Mouse (Mus musculus) kidney, adult 11 months (tissue): ENCODE data around the gene Hmga2.

Experiments
- DNase-seq: peaks from one replicate; pipeline ENCODE4 v3.0.0; 2022

Gene Hmga2

DNA sequence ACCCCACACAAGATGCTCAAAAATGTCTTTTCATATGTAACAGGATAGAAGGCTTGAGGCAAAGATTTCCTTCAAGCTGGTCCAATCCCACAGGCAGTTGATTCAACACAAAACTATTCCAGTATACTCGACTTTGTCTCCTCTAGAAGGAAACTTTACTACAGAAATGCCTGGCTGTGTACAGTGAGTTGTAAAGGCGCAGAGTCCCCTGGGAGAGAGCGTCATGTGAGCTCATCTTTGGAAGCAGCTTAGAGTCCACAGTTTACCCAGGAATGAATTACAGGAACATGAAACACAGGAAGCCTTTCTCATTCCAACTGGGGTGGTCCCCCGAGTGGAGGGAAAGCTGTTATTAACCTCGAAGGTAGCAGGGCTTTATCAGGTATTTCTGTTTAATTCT lies 11.1 kb downstream of the Hmga2 start:
- no peak for DNase-seq

DNA sequence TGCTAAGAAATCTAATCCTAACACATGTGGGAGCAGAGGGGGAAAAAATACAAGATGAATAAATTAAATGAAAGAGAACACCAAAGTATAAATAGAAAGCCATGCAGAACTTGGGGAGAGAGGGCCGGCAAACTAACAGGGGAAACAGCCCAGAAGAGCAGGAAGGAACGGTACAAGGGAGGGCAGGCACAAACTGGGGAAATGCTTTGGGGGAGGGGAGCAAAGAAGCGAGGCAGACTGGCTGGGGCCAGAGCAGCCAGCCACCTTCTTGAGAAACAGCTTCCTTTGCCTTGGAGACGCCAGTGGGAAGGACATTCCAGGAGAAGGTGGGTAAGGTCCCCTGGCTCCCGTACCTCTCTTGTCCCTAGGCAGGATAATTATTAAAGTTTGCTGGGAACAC lies 14.5 kb downstream of the Hmga2 start:
- DNase-seq: no peak

DNA sequence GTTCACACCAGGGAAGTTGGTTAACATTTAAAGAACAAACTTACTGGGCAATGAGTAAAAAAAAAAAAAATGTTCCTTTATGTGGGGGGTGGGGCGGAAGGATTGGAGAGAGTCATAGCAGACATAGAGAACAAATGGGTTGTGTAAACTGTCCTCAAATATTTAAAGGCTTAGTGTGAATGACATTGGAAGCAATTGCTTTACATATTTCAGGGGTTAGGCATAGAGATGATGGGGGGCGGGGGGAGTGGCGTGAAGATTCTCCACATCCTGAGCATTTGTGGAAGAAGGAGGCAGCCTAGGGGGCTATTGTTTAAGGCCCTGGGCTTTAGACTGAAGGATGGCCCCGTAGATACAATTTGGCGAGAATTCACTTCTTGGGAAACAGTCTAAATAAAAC lies 15.0 kb downstream of the Hmga2 start:
- DNase-seq: no peak

DNA sequence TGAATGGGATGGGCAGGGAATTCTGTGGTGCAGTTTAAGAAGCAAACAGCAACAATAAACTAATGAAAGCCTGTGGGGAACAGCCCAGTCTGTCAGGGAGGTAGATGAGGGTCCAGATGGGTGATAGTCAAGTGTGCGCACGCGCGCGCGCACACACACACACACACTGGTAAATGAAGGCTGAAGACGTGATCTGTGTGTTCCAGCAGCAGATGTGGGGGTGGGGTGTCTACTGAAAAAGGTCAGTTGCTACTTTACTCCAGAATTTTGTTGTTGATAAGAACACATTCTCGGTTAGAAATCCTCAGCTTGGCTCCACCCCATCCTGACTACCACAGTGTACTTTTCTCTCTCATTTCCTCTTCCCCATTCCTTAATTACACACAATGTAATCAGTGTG lies 17.4 kb downstream of the Hmga2 start:
- no peak for DNase-seq

DNA sequence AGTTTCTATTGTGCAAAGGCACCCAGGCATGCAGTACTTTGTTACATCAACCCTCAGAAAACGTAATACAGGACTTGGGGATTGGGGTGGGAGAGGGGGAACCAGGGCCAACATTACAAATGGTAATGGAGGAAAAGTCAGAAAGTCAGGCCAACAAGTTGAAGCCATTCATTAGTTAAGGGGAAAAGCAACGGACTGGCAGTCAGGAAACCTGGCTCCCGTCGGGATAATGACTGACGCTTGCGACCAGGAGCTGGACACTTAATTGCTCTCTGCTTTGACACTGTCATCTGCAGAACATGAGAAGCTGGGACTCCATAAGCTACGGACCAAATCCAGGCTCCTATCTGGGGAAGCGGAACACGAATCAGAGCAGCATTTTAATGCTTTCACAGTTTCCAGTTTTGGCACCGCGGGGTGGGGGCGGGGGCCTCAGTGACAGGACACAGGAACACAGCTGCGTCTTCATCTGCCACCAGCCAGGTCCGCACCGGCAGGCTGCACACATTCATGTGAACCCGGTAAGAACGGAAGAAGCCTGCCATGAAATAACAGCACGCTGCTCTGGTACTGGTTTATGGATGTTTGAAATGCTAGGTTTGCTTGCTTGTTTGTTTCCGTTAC lies 26.5 kb downstream of the Hmga2 start:
- no peak for DNase-seq

DNA sequence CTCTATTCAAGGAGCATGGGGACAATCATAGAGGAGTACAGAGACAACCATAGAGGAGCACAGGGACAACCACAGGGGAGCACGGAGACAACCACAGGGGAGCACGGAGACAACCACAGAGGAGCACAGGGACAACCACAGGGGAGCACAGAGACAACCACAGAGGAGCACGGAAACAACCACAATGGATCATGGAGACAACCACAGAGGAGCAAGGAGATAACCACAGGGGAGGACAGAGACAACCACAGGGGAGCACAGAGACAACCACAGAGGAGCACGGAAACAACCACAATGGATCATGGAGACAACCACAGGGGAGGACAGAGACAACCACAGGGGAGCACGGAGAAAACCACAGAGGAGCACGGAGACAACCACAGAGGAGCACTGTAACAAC lies 29.5 kb downstream of the Hmga2 start:
- no peak for DNase-seq

DNA sequence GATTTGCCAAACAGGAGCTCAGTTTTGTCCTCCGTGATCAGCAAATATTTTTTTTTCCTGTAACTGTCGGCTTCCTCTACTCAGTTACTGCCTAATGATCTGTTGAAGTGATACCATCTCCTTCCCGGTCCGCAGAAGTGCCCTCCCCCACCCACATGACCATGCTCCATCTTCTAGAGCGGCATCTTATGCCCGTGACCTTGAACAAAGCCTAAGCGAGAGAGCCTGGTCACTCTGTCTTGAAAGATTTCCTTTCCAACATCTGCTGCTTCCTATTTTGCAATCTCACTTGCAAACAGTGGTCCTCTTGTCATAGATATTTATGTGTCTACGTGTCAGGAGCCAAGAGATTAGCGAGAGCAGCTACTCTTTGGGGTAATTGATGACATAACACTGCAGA lies 30.1 kb downstream of the Hmga2 start:
- no peak for DNase-seq

DNA sequence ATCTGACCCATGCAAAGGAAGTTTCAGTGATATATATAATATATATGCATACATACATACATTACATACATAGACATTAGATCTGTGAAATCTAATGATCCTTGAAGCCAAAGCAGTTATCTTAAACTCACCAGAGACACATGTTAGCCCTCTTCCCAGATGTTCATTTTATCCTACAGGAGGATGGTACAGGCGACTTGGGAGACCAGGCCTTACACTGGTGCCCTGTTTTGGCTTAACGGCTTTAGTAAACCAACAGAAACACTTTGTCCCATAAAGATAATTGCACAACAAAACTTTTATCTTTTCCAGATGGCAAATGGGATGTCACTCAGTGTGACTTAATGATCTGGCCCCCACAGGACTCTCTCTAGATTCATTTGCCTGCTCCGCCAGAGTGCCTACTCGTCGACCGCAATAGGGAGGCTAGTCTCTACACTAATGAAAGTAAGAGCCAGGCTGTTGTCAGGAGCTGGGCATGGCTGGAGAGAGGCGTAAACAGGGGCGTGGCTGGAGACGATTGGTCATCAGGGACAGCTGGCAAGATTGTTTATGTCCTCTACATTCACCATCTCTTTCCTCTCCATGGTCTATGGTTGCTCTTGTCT lies 31.7 kb downstream of the Hmga2 start:
- DNase-seq: no peak

DNA sequence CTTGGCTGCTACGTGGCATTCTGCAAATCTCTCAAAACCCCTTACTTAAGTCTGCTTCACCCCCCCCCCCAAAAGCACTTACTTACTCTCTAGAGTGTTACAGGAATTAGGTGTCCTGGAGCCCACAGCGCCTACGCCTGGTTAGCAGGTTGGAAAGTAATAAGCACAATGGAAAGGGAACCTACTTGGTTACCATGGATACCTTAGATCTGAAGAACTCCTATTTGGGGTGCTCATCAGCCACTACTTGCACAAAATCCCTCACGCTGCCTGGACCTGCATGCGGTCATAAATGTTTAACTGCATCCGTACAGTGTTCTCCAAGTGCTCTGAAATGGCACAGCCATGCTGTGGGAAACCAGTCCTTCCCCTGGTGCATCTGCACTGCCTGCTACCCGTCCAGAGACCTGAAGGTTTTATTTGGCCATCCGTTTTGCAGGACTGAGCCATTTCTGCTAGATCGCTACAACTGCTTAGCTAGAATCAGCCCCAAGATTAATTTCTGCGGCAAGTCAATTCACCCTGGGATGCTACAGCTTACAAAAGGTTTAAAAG lies 32.4 kb downstream of the Hmga2 start:
- DNase-seq: no peak

DNA sequence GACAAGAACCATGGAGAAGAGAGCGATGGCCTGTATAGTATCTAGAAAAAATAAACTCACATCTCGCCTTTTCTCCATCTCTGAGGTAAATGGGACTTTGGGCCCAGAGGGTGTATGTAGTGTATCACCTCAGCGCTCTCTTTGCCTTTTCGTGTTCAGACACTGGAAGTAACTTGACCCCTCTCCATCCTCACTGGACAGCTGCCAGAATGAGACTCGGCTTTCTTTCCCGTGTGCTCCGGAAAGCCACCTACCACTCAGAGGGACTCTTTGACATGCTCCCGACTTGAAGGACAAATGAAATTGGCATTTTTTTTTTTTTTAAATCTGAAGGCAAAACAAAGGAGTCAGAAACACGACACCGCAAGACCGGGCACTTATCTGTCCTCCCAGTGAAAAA lies 35.0 kb downstream of the Hmga2 start:
- DNase-seq: no peak

DNA sequence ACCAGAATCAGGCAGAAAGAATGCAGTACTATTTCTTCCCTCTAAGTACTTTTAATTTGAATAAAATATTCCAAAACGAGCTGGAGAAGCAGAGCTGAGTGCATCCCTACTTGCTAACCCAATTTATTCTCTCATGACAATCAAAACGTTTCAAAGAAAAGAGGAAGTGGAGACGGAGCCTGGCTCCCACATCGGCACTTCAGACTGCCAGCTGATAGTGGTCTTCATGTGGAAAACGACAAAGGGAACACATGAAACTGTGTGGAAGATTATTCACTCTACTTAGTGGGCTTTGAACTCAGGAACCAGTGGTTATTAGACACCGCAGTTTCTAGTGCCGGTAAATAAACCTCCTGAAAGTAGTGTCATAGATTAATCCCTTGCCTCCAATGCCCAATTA lies 41.8 kb downstream of the Hmga2 start:
- DNase-seq: no peak

DNA sequence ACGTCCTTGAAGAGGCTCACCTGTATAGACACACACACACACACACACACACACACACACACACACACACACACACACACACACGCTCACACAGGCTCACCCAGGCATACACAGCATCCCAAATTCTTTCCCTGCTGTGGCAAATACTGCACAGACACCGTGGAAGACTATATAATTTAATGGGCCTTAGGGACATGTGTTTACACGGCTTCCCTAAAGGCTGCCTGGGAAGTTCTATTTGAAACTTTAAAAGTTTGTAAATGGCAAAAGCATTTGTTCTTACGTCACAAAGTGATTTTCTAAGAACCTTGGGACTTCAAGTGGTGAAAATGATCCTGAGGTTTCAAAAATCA lies 42.8 kb downstream of the Hmga2 start:
- no peak for DNase-seq

DNA sequence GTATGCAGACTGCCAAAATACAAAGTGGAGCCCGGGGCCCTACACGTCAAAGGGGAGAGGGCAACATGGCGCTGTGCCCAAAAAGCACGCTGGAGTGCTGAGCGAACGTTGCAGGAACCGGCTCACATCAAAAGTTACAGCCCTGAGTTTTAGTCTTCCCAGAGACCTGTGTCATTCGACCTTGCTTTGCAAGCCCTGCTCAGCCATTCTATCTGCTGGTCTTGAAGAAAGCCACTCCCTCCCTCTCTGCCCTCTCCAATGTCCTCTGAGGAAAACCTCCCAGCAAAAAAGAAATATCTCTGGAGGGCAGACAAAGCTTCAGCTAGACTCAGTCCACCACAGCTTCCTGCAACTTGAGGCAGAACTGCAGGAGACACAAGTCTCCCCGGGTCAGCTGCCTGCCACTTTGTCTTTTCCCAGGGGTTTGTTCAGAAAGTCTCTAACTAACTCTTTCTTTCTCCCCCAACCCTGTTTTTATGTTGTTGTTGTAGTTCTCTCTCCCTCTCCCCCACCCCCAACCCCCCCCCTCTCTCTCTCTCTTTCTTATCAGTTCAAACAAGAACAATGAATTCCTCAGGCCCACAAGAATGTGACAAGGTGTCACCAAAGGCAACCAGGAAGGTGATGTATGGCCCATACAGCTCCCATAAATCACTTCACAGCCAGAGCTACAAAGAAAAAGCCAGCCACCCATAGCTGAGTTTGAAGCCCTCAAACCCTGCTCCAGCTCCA lies 43.4 kb downstream of the Hmga2 start:
- no peak for DNase-seq

DNA sequence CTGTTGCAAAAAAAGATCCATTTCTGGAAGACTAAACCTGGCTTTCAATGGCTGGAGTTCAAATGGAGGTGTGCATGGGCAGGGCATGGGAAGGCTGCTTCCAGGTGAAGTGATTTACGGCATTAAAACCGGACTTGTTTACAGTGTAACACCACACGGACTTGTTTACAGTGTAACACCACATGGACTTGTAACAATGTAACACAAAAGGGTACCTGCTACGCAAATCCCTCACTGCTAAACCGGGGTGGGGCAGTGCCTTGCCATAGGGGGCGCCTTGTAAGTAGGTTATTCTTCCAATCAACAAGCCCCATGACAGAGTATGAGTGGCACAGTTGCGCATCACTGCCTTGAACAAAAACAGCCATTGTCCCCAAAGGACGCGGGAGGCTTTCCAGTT lies 44.2 kb downstream of the Hmga2 start:
- DNase-seq: no peak

DNA sequence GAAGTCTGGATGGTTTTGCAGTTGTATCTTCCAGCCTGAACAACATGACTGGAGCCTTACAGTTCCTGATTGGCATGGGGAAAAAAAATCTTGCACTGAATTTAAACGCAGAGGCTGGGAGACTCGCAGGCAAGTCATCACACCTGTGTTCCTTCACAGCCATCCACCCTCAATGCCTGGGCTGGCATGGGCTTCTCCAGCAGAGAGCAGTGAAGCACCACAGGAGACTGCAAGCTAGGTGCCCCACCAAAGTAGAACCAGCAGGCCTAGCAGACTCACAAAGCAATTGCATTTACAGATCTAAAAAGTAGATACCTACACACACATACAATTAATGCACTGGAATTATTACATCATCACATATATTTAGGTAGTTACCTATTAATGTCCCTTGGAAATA lies 44.8 kb downstream of the Hmga2 start:
- DNase-seq: no peak

DNA sequence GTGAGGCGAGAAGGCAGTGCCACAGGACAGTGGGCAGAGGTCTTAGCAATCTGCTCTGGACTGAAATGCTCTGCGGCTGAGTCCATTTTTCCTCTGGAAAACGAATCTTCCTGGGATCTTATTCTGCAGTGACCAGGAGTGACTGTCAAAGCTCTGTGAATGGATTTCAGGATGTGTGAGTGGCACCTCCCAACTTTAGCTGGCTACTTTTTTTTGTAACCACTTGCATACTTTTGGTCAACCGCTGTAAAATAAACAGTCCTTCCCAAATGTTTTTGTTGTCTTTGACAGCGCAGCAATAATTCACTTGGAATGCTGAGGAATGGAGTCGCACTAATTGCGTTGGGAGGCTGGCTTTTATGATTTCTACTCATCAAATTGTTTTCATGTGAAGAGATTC lies 45.8 kb downstream of the Hmga2 start:
- no peak for DNase-seq

DNA sequence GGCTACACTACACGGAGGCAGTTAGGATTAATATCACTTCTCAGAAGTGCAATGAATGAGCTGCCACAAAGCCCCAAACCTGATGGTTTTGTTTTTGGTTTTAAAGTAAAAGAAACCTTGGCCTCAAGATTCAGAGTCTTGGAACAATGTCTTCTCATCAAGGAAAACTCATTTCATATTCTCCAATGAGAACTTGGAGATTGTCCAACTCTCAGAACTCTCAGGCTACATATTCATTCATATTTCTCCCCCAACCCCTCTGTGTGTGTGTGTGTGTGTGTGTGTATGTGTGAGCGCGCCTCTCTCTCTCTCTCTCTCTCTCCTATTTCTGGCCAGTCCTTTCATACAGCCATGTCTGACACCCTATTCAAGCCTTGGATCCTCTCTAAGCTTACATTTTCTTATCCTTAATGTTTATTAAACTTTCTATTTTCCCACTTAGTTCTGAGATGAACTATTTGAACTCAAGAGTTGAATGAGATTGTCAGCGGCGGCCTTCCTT lies 46.5 kb downstream of the Hmga2 start:
- DNase-seq: no peak

DNA sequence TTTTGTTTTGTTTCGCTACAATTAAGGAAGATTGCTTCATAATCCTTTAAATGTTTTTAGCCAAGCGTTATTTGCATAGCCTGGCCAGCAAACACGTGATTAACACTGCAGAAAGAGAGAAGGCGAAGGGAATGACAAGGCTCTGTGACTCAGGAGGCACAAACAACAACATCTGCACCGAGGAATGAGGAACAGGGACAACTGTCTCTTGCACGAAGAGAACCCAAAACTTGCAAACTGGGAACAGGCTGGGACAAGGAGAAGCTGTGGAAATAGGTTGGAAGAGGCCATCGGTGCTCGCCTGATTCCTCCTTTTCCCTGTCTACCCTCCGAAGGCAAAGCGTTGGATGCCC lies 47.1 kb downstream of the Hmga2 start:
- DNase-seq: no peak

DNA sequence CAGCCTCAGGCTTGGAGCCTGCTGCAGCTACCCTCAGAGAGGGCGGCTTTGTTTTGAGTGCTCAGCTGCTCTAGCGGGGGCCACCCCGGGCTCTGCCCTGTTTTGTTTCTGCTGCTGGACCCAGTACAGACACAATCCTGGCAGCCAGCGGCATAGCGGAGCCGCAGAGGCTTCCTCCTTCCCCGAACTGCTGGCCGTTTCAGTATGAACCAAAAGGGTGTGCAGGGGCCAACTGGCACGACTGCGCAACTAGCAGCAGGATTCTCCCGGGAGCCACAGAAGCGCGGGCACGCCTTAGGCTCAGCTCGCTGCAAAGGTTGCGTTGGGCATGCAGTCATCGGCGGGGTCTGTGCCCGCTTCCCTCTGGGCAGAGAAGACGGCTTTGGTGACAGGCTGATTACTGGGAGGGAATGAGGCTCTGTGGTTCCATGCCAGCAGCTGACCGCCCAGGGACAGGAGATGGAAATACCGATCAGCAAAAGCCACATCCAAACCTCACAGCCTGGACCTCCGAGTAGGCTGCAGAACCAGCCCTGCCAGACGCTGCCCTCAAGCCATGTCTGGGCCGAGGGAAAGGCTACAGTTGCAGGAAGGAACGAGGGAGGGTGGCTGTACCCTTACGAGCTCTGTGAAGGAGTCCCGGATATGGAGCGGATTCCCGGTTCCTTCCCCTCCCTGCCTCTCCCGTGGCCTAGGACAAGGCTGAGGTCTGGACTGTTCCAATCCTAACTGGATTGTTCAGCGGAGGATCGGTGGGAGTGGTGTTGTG lies 47.7 kb downstream of the Hmga2 start:
- DNase-seq: no peak

DNA sequence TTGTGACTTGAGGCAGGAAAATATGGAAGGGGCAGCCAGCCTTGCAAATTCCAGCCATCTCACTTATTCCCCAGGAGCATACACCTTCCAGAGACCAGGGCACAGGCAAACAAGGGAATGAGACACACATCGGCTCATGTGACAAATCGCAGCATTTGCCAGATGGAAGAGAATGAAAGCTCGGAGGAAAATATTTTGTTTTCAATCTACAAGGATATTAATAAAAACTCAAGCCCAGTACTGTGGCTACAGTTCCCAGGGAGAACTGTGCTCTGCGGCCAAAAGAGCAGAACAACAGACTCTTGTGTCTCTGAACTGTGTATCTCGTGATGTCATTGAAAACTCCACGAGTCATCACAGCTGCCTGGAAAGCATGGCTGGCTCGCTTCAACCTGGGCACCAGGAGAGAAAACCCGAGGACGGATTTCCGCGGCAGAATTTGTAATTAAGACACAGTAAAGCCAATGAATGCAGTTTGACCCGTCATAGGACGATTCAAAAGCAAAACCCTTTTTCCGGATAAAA lies 50.1 kb downstream of the Hmga2 start:
- no peak for DNase-seq

DNA sequence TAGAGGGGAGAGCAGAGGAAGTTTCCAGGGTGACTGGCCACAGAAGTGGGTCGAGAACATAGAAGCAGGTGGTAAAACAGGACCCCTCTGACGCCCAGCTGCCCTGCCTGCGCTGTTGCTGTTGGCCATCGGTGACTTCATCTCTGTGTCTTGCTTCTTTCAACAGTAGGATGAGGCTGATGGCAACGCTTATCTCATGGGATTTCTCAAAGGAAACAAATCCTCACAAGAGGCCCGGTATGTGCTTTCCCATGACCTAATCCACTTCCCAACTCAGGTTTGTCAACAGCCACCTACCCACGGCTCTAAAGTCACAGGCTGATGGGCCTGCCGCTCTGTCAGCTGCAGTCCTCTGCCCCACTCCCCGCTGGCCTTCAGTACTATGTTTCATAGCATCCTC lies 52.3 kb downstream of the Hmga2 start:
- DNase-seq: no peak

DNA sequence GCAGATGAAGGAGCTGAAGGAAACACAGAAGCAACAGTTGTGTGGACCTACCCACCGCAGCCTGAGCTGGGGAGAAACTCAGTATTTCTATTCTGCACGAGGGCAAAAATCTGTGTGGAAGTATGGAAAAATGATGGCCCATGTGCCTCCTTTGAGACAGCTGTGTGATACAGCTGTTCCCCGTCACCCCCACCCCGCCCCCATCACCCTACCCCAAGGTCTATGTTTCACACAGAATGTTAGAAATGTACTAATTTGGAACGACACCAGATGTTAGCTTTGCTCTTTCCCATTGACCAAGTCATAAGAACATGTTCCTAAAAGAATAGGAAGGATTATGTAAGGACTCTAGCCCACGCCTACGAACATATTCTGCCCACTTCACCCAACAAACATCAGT lies 53.0 kb downstream of the Hmga2 start:
- no peak for DNase-seq

DNA sequence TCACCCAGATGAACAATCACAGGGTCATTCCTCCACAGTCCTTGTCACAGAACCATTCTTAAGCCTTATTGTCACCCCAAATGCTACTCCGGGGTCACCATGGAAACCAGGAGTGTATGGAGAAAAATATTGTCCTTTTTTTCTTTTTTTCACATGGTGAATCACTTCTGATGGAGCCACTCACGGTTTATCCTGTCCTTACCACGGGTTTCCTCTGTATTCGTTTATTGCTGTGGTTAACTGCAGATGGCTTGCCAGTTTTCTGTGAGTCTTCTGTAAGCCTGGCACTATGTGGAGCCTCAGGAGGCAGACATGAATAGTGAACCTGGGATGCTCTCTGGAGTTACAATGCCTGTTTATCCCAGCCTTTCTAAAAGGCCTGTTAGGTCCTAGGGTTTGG lies 53.4 kb downstream of the Hmga2 start:
- no peak for DNase-seq
